Mouse (Mus musculus) spleen, adult 2 months (tissue): Measurements from ENCODE around the gene Olfr1474. TPM values are rescaled to one million over a fixed set of nuclear protein-coding genes. Genes with fewer than 3 reads are reported as not detected.
"Not testable (repeated sequence)": the region's sequence is repeated elsewhere in the genome, so short reads cannot be mapped to it uniquely, and the experiment has no call there.

ENCODE experiments used
- DNase-seq, 2 experiments: peaks; one replicate each; pipeline versions ENCODE4 v3.0.0 to v3.0.0-alpha.2; 2012 to 2021; ENCODE audit warnings: low spot score in 2 of 2, low read depth in 1 of 2
- H3K27ac ChIP-seq: fragments of 200-500 bp; 2 replicates; pipeline ENCODE4 v1.5.1; 2012; ENCODE audit warnings: low read length, inconsistent platforms; ENCODE audit not compliant: insufficient read depth
- H3K27me3 ChIP-seq: fragments of 200-500 bp; 2 replicates; pipeline ENCODE4 v1.6.1; 2012; ENCODE audit warnings: mild to moderate bottlenecking, moderate library complexity, low read length, inconsistent platforms; ENCODE audit not compliant: control insufficient read depth, insufficient read depth
- H3K36me3 ChIP-seq: fragments of 200-500 bp; 2 replicates; pipeline ENCODE4 v1.6.1; 2012; ENCODE audit warnings: mild to moderate bottlenecking, low read length, inconsistent platforms; ENCODE audit not compliant: control insufficient read depth, insufficient read depth
- H3K4me1 ChIP-seq: fragments of 200-500 bp; 2 replicates; pipeline ENCODE4 v1.6.1; 2011; ENCODE audit warnings: inconsistent platforms; ENCODE audit not compliant: control insufficient read depth, insufficient read depth, insufficient read length
- H3K4me3 ChIP-seq: fragments of 200-500 bp; 2 replicates; pipeline ENCODE4 v1.5.1; 2011; ENCODE audit warnings: mild to moderate bottlenecking, inconsistent platforms; ENCODE audit not compliant: insufficient read depth, insufficient read length; ENCODE audit errors: extremely low read depth
- CTCF ChIP-seq: fragments of 200-500 bp; IDR thresholded peaks from 2 replicates; pipeline ENCODE4 v1.5.1; 2011; ENCODE audit warnings: mild to moderate bottlenecking, inconsistent platforms; ENCODE audit not compliant: insufficient read depth, insufficient read length, insufficient replicate concordance; ENCODE audit errors: extremely low read depth
- POLR2A ChIP-seq: fragments of 200-500 bp; IDR thresholded peaks from 2 replicates; pipeline ENCODE4 v1.6.1; 2011; ENCODE audit warnings: low read depth, low read length, inconsistent platforms
- WGBS: fragments of 180-500 bp; shearing (Covaris S2); methylation state at CpG from one replicate; pipeline ENCODE4 v1.1.7; 2018; 5-methylcytosine and 5-hydroxymethylcytosine counted together
- polyA plus RNA-seq: library from polyadenylated mRNA; depleted of rRNA; stranded (reverse); fragments of >200 nt; gene quantifications from 2 replicates; pipeline ENCODE4 v1.2.3, GENCODE M21; 2012; rRNA removed

Olfr1474 gene
- not detected in 2 replicates for polyA plus RNA-seq

- not testable (repeated sequence) for DNase-seq, H3K4me1 ChIP-seq, H3K27ac ChIP-seq, H3K4me3 ChIP-seq, H3K36me3 ChIP-seq, H3K27me3 ChIP-seq
- WGBS = 79% methylated on average over 4 of the region's 4 CpGs
Observed at GRCm38 (mm10) chr19:13469265-13469664, at the start of gene Olfr1474. Gene Olfr1474 (plus strand): TSS chr19:13469565.

GRCm38 (mm10) chr19:13443109-13443508 lies 26.3 kb upstream of the Olfr1474 start, which contains the start of gene Olfr1471:
Gene Olfr1471 (plus strand): TSS chr19:13443409.
- H3K27ac ChIP-seq = not testable (repeated sequence)
- WGBS = 74% methylated on average over 2 of the region's 2 CpGs

GRCm38 (mm10) chr19:13455986-13456385 lies 13.4 kb upstream of the Olfr1474 start, which contains the start of gene Olfr1472:
Gene Olfr1472 (minus strand): TSS chr19:13456086.
- H3K36me3 ChIP-seq = no peaks in the 10 kb centered on the region
- H3K4me1 ChIP-seq = no peaks in the 10 kb centered on the region
- no peaks in the 10 kb centered on the region for H3K27me3 ChIP-seq
- no peak within 1 kb of the TSS for H3K4me3 ChIP-seq
- DNase-seq = no peak
- no peak within 1 kb of the TSS for H3K27ac ChIP-seq
- TF ChIP-seq POLR2A (no peak), CTCF (no peak)
- WGBS = 81% methylated on average over 1 of the region's 1 CpGs

More at GRCm38 (mm10) chr19:13443109-13443508, 26.3 kb upstream of the Olfr1474 start, which contains the start of gene Olfr1471:
- not testable (repeated sequence) for H3K4me3 ChIP-seq, DNase-seq, H3K36me3 ChIP-seq, H3K27me3 ChIP-seq, H3K4me1 ChIP-seq

- no peak for DNase-seq
- Histone ChIP-seq H3K27ac (no peak within 1 kb of the TSS), H3K4me3 (no peak within 1 kb of the TSS), H3K4me1 (no peaks in the 10 kb centered on the region), H3K36me3 (no peaks in the 10 kb centered on the region), H3K27me3 (no peaks in the 10 kb centered on the region)
- TF ChIP-seq CTCF = no peak
- TF ChIP-seq POLR2A = no peak
Observed at GRCm38 (mm10) chr19:13480096-13480495, 10.7 kb downstream of the Olfr1474 start, which contains the start of gene Olfr1475. Gene Olfr1475 (minus strand): TSS chr19:13480196.

GRCm38 (mm10) chr19:13500246-13500645 lies 30.9 kb downstream of the Olfr1474 start, which contains the start of gene Olfr1477:
Gene Olfr1477 (plus strand): TSS chr19:13500546.
- DNase-seq = no peak
- no peak for TF ChIP-seq POLR2A
- no peak for TF ChIP-seq CTCF
- Histone ChIP-seq H3K27me3 (no peaks in the 10 kb centered on the region), H3K36me3 (no peaks in the 10 kb centered on the region), H3K4me3 (no peak within 1 kb of the TSS), H3K4me1 (no peaks in the 10 kb centered on the region), H3K27ac (no peak within 1 kb of the TSS)
- WGBS = 74% methylated on average over 3 of the region's 3 CpGs

Other genes with a start within 250 kb of the Olfr1474 start
- not detected in 2 replicates for gene Olfr1463, start 238.2 kb upstream of the Olfr1474 start, polyA plus RNA-seq
- gene Olfr1465, start 154.0 kb upstream of the Olfr1474 start, polyA plus RNA-seq = not detected in 2 replicates
- not detected in 2 replicates for gene Olfr1466, start 130.7 kb upstream of the Olfr1474 start, polyA plus RNA-seq
- gene Olfr1467, start 107.3 kb upstream of the Olfr1474 start, polyA plus RNA-seq = not detected in 2 replicates
- gene Olfr1469, start 61.7 kb upstream of the Olfr1474 start, polyA plus RNA-seq = not detected in 2 replicates
- not detected in 2 replicates for gene Olfr1471, start 26.2 kb upstream of the Olfr1474 start, polyA plus RNA-seq
- gene Olfr1472, start 13.5 kb upstream of the Olfr1474 start, polyA plus RNA-seq = not detected in 2 replicates
- not detected in 2 replicates for gene Olfr1475, start 10.6 kb downstream of the Olfr1474 start, polyA plus RNA-seq
- not detected in 2 replicates for gene Olfr1477, start 31.0 kb downstream of the Olfr1474 start, polyA plus RNA-seq
- gene Olfr1480, start 58.3 kb downstream of the Olfr1474 start, polyA plus RNA-seq = not detected in 2 replicates
- not detected in 2 replicates for gene Olfr1484, start 113.9 kb downstream of the Olfr1474 start, polyA plus RNA-seq
- not detected in 2 replicates for gene Olfr1487, start 147.8 kb downstream of the Olfr1474 start, polyA plus RNA-seq
- gene Olfr1489, start 162.1 kb downstream of the Olfr1474 start, polyA plus RNA-seq = not detected in 2 replicates
- not detected in 2 replicates for gene Olfr1490, start 181.5 kb downstream of the Olfr1474 start, polyA plus RNA-seq
- not detected in 2 replicates for gene Olfr1491, start 227.7 kb downstream of the Olfr1474 start, polyA plus RNA-seq